Mouse (Mus musculus): ENCODE data around the gene Nfkbil1. TPM values are rescaled to one million over a fixed set of nuclear protein-coding genes. Genes with fewer than 3 reads are reported as not detected.

The Nfkbil1 gene
- total RNA-seq, 4 experiments from 2014 or later: 17.4 to 20.2 (median 19.8) TPM

- DNase-seq: no peak
Observed at GRCm38 (mm10) chr17:35254241-35255098, 18.9 kb upstream of the Nfkbil1 start.

- DNase-seq: no peak
Observed at GRCm38 (mm10) chr17:35253293-35254093, 17.9 kb upstream of the Nfkbil1 start.

GRCm38 (mm10) chr17:35252619-35253292 is 17.2 kb upstream of the Nfkbil1 start:
- no peak for DNase-seq

- no peak for DNase-seq
Observed at GRCm38 (mm10) chr17:35251981-35252380, 16.4 kb upstream of the Nfkbil1 start.

- DNase-seq: no peak
Observed at GRCm38 (mm10) chr17:35251162-35251719, 15.6 kb upstream of the Nfkbil1 start.

- DNase-seq: no peak
Observed at GRCm38 (mm10) chr17:35250348-35251120, 14.9 kb upstream of the Nfkbil1 start.

GRCm38 (mm10) chr17:35249451-35250197 is 14.0 kb upstream of the Nfkbil1 start:
- no peak for DNase-seq

- DNase-seq: no peak
Observed at GRCm38 (mm10) chr17:35248986-35249385, 13.4 kb upstream of the Nfkbil1 start.

- no peak for DNase-seq
Observed at GRCm38 (mm10) chr17:35247144-35247543, 11.6 kb upstream of the Nfkbil1 start.

- no peak for DNase-seq
Observed at GRCm38 (mm10) chr17:35245731-35246623, 10.4 kb upstream of the Nfkbil1 start.

- DNase-seq: no peak
Observed at GRCm38 (mm10) chr17:35244999-35245398, 9.4 kb upstream of the Nfkbil1 start.

GRCm38 (mm10) chr17:35243086-35243485 is 7.5 kb upstream of the Nfkbil1 start:
- no peak for DNase-seq

- DNase-seq: no peak
Observed at GRCm38 (mm10) chr17:35242015-35242941, 6.7 kb upstream of the Nfkbil1 start.

- DNase-seq: peak; percentile 94
Observed at GRCm38 (mm10) chr17:35241305-35242014, 5.9 kb upstream of the Nfkbil1 start, which contains the start of gene Ddx39b. TSS of gene Ddx39b (plus strand) at chr17:35241746.

GRCm38 (mm10) chr17:35240384-35241304 is 5.1 kb upstream of the Nfkbil1 start:
- no peak for DNase-seq

- no peak for DNase-seq
Observed at GRCm38 (mm10) chr17:35239700-35240099, 4.1 kb upstream of the Nfkbil1 start.

GRCm38 (mm10) chr17:35237504-35237903 is 1.9 kb upstream of the Nfkbil1 start:
- DNase-seq: no peak

All from adrenal gland, adult 8-10 months (tissue).